Mouse (Mus musculus) lung, postnatal 0 days (tissue): ENCODE results near the gene Cd247.

Source experiments
- CTCF ChIP-seq: IDR thresholded peaks from 2 replicates; pipeline ENCODE4 v1.5.1; 2016; ENCODE audit warnings: antibody characterized with exemption, mild to moderate bottlenecking
- EP300 ChIP-seq: IDR thresholded peaks from 2 replicates; pipeline ENCODE4 v1.6.1; 2016; ENCODE audit warnings: antibody characterized with exemption, mild to moderate bottlenecking, control low read depth

- TF ChIP-seq CTCF (no peak), EP300 (no peak)
Measured at GRCm38 (mm10) chr1:165862059-165862458, 73.6 kb downstream of the Cd247 start.
